Mouse (Mus musculus) embryo, embryonic 11.5 days (tissue): ENCODE data around the gene Slc6a5.

ENCODE experiments used
- DNase-seq: peaks from one replicate; pipeline ENCODE4 v3.0.0-alpha.2; 2012; ENCODE audit warnings: low read depth, low spot score

Gene Slc6a5

GRCm38 (mm10) chr7:49909850-49910249 lies at the start of gene Slc6a5:
Gene Slc6a5, plus strand, starts transcription at chr7:49910146.
- DNase-seq = no peak

DNA sequence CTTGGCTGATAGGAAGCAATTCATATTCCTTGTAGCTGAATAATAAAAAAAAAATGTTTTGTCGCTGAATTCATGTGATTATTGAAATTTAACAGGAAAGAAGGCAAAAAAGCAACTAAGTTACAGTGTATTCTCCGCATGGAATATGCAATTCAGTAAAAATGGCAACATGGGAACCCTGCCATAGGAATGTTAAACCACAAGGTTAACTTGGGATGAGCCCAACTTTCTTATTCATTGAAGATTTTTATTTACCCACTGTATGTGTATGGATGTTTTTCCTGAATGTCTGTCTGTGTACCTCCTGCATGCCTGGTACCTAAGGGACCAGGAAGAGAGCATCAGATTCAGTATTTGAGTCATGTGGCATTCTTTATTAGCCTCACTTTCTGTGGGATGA lies 48.8 kb upstream of the Slc6a5 start:
- no peak for DNase-seq

- no peak for DNase-seq
These were observed 46.2 kb upstream of the Slc6a5 start for GRCm38 (mm10) chr7:49863753-49864152.

GRCm38 (mm10) chr7:49869656-49870055 lies 40.3 kb upstream of the Slc6a5 start:
- no peak for DNase-seq

- no peak for DNase-seq
These were observed 39.7 kb upstream of the Slc6a5 start for GRCm38 (mm10) chr7:49870276-49870675.

DNA sequence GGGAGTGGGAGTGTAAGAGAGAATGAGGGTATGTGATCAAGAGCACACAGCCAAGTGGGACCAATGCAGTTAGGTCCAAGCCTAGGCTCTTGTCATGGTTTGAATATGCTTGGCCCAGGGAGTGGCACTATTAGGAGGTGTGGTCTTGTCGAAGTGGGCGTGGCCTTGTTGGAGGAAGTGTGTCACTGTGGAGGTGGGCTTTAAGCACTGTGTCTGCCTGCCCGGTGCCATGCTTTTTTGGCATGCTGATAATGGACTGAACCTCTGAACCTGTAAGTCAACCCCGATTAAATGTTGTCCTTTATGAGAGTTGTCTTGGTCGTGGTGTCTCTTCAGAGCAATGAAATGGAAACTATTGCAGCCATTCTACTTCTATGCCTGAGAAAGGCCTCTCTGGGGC lies 32.6 kb upstream of the Slc6a5 start:
- no peak for DNase-seq

GRCm38 (mm10) chr7:49879051-49879450 lies 30.9 kb upstream of the Slc6a5 start:
- DNase-seq = no peak

DNA sequence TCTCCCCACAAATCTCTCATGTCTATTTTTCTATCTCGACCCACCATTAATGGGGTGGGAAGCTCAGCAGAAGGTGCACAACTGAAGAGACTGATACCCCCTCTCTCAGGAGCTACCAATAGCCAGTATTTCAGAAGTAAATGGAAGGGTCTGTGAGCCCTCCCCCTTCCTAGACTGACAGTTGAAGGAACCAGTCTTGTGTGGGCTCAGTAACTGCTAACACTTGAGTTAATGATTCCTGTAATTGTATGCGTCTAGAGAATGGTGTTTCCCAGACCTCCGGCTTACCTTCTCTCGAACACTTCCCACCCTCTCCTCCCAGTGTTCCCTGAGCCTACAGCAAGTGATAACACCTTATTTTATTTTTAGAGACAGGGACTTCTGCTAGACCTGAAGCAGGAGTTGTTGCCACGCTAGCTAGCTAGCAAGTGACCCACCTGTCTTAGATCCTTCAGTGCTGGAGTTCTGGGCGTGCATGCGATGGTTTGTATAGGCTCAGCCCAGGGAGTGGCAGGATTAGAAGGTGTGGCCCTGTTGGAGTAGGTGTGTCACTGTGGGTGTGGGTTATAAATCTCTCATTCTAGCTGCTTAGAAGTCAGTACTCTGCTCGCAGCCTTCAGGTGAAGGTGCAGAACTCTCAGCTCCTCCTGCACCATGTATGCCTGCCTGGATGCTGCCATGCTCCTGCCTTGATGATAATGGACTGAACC lies 29.8 kb upstream of the Slc6a5 start:
- no peak for DNase-seq

- DNase-seq = no peak
These were observed 27.7 kb upstream of the Slc6a5 start for GRCm38 (mm10) chr7:49882288-49882687.

- DNase-seq = no peak
These were observed 27.1 kb upstream of the Slc6a5 start for GRCm38 (mm10) chr7:49882694-49883389.

DNA sequence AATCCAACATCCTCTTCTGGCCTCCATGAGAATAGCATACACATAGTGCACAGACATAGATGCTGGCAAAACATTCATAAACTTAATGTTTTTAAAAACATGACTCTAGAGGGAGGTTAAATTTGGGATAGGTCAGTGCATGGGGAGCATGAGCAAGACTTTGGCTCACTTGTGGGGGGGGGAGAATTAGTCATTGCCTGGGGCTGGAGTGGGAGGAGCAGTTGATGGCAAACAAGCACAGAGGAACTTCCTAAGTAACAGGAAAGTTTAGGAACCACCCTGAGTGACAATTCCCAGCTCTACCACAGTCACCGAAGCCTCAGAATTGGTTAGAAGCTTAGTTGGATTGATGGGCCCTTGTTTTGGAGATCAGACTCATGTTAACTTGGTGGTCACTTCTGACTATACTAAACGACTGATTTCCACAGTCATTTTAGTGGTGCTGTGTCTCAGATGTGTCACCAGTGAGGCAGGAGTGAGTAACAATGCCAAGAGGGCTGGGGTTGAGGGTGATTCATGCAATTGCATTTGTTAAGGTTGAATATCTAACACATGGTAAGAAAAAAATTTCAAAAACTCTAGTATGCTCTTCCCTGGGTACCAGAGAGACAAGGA lies 22.1 kb upstream of the Slc6a5 start:
- no peak for DNase-seq

DNA sequence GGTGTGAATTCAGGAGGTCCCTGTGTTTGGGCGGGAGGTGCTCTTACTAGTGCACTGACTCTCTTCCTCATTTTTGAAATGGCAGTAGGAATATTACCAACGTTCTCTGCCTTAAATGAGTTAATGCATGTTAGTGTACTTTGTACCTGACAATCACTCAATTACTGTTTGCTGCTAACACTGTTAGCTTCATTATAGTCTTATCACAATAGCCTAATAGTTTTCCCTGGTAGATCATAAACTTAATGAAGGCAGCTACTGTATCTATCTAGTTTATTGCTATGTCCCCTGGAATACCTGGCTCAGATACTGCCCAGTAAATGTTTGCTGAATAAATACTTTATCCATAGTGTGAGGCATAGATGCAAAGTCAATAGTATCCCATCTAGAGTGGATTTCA lies 15.2 kb upstream of the Slc6a5 start:
- no peak for DNase-seq

GRCm38 (mm10) chr7:49895296-49895695 lies 14.7 kb upstream of the Slc6a5 start:
- DNase-seq = no peak

DNA sequence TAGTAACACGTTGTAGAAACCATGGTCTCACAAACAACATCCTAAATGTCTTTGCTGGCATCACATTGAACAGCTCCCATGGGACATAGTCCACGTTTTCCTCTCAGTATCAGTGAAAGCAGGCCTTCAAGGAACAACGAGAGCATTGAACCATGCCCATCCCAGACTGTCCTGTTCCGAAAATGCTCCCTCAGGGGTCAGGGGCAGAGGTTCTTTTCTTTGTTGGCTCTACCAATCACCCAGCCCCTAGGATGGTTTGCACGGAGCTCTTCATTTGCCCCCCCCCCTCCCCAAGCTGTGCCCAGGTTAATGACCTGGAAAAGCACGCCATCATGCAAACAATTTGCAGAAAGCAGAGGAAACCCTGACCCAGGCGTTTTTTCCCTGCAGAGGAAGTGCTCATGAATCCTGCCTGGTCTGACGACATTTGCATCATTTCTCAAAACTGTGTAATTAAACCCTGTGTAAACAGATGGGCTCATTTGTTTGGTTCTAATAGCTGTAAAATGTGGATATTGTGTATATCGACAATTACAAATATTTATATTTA lies 7.9 kb upstream of the Slc6a5 start:
- no peak for DNase-seq

DNA sequence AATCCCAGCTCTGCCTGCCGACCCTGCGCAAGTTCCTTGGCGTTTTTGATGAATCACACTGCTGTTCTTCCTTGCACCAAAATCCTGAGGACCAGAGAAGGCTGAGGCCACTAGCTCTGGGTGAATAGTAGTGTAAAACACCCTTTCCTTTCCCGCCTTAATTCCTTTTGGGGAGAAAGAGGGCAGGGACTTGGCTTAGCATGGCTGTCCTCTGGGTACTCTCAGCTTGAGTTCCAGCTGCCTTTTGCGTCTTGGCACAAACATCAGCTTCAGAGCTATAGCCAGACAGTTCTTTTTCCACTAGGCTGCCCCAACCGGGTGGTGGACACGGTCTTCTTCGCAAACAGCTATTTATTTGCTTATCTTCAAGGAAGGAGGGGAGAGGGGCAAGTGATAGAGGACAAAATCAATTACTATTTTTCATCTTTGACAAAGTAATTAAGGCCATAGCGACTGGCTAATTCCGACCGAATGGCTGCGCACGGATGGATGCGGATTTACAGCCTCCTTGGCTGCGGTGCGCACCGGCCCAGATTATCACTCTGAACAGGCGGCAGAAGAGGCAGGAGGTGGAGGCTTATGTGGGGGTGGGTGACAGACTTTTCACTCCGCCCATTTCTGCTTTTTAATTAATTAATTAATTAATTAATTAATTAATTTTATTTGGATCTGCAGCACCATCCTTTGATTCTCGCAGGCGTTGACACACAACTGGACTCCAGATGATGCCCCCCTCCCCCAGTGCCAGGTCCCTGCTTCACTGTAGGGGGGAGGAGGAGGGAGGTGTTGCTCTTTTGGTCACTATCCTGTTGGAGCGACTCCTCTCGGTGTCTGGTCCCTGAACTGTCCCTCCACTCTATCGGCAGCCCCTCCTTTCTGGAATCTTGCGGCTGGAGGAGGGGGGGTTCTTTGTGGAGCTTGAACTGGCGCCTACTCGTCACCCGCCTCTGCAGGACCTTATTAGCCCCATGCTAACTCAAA lies 2.5 kb upstream of the Slc6a5 start:
- DNase-seq = no peak

- DNase-seq = no peak
These were observed 1.6 kb upstream of the Slc6a5 start for GRCm38 (mm10) chr7:49908181-49908855.

GRCm38 (mm10) chr7:49908990-49909411 lies 945 bp upstream of the Slc6a5 start:
- no peak for DNase-seq

DNA sequence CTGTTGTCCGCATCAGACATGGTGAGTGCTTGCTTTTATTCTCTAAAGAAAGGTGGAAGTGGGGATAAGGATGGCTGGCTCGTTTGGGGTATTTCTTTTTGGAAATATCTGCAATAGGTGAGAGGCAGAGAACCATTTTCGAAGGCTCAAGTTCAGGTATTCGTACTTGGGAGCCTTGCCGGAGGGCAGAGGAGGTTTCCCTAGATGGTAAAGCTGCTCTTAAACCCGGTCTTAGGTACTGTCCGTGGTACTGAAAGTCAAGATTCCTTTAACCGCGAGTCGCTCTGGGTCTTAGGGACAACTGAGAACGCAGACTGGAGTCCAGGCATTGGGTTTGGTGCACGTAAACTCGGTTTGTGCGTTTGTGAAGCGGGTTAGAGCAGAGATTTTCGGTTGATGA lies 415 bp downstream of the Slc6a5 start:
- peak; percentile 80 for DNase-seq

- DNase-seq = no peak
These were observed 1.4 kb downstream of the Slc6a5 start for GRCm38 (mm10) chr7:49911147-49911946.

DNA sequence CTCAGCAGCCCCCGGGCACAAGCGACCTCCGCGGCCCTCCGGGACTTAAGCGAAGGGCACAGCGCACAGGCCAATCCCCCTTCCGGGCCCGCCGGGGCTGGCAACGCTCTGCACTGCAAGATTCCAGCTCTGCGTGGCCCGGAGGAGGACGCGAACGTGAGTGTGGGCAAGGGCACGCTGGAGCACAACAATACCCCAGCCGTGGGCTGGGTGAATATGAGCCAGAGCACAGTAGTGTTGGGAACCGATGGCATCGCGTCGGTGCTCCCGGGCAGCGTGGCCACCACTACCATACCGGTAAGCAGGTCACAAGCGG lies 2.0 kb downstream of the Slc6a5 start:
- no peak for DNase-seq
